Mouse (Mus musculus): Measurements from ENCODE around the gene Kif1b.
"Not testable (repeated sequence)": the region's sequence is repeated elsewhere in the genome, so short reads cannot be mapped to it uniquely, and the experiment has no call there.

Gene Kif1b

DNA sequence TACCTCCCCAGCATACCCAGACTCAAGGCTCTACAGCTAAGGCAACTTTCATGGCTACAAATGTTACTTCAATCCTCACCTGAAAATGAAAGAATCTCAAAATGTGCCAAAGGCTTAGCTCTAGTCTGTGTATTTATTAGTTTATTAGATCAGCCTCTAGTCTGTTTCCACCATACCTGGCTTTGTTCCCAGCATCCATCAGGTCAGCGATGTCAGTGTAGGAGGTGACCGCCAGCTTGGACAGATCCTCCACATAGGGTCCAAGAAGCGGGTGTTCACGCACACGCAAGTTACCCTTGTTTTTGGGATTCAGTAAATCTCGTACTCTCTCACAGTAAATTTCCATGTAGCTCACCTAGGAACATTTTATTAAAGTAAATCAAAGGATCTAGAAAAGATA is 37.0 kb downstream of the Kif1b start:
- no peak for DNase-seq (ENCODE audit: low read depth)

DNA sequence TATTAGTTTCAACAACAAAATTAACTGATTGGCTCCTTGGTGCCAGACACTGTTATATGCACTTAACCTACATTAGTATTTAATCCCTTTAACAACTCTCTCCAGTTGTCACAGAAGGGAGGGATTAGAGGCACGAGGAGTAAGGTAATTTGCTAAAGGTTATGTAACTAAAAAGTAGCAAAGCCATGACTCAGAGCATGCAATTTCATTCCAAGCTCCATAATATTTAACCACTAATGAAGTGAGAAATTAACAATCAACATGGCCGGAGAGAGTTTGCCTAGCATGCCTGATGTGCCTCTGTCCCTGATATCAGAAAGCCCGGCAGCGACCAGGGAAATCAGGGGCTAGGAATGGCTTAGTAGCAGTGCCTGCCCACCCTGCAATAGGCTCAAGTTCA is 38.5 kb downstream of the Kif1b start:
- no peak for DNase-seq (ENCODE audit: low read depth)

DNA sequence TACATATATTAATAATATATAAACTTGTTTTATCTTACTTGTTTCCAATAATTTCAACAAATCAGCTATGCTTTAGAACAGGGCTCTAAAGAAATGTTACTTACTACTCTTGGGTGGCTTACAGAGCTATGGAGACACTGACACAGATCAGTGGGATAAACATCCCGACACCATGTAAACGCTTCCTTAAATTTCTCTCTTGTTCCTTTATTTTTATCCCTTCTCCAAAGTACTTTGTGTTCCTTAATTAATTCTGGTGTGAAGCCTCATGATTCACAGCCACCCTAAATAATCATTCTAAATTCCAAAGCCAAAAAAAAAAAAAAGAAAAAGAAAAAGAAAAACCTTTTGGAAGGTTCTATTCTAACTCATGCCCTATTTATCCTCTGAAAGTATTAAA is 42.6 kb downstream of the Kif1b start:
- DNase-seq (ENCODE audit: low read depth): no peak

DNA sequence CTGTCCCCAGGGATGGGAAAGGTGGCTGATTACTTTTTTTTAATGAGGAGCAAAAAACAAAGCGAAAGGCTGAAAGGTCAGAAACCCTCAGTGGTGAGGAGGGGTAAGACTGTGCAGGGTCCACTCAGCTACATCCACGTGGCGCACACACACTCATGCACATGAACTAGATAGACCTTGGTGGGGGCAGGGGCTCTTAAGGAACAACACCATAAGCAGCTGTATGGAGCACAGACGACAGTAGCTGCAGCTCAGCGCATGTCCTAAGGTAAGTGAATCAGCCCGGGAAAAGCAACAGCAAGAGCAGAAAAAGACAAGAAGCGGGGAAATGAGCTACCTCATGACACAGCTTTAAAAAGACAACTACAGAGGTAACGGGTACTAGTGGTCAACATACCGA is 44.3 kb downstream of the Kif1b start:
- no peak for DNase-seq (ENCODE audit: low read depth)

DNA sequence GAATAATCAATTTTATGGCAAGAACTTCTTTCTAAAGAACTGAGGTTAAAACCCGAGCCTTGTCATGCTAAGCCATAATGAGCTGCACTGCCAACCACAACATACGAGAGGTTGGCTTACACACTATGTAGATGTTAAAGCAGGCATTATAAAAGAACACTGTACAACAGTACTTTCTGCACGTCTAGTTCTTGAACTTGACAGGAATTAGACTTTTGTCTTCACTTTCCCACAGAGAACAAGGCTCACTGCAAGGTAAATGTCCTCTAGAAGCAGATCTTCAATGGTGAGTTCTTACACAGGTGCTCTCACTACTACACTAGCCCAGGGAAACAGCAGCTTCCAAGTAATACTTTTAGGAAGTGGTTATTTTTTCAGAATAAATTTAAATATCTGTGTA is 46.0 kb downstream of the Kif1b start:
- DNase-seq (ENCODE audit: low read depth): no peak

DNA sequence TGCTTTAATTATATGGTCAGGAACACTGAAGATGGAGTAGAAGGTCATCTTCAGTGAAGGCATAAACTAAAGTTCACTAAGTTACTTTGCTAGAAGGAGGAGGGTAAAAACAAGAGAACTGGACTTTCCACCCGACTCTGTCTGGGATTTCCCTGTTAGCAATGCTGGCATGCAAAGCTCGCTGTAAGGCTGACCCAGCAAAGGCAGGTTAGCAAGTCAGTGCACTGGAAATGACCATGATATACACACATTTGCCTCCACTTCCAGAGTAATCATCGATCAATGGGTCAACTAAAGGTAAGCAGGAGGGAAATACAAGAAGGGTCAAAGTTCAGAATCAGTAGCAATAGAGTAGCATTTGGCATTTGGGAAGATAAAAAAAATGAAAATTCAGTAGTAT is 46.6 kb downstream of the Kif1b start:
- DNase-seq (ENCODE audit: low read depth): no peak

DNA sequence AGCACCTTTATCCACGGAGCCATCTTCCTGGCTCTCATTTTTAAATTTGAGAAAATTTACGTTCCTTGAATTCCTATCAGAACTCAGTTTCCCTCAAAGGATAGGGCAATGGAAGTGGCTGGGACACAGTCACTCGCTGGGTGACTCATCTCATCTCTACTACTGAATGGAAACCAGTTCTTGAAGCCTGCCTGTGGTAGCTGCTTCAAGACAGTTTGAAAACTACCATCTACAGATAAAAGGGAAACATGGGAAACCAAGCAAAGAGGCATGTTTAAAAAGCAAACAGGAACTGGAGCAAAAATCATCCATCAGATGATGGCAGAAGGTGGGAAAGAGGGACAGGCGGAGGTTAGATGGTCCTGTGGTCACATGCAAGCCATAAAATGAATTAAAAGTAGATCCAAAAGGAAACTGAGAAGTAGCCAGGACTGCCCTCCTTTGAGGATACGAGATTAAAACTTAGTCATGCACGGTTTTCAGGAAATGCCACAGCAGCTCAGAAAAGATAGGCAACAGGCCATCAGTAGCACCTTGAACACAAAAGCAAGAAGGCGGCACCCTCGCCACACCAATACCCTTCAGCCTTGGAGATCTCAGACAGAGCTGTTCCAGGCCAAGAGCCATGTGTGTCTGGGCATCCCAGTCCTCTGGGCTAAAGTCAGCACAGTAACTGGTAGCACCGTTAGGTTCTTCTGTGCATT is 48.0 kb downstream of the Kif1b start:
- DNase-seq (ENCODE audit: low read depth): no peak

DNA sequence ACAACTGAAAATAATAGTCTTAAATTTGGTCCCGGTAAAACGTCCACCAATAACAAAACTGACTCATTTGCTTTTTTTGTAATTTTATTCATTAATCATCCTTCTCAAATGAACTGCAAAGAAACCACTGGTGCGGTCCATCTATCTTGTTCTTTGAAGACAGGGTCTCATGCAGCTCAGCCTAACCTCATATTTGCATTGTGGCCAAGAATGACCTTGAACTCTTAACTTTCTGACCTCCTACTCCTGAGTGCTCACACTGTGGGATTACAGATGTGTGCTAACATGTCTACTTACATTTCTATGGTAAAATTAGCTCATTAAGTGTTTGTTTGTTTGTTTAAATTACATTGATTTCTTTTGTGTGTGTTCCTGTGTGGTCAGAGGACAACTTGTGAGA is 48.6 kb downstream of the Kif1b start:
- no peak for DNase-seq (ENCODE audit: low read depth)

DNA sequence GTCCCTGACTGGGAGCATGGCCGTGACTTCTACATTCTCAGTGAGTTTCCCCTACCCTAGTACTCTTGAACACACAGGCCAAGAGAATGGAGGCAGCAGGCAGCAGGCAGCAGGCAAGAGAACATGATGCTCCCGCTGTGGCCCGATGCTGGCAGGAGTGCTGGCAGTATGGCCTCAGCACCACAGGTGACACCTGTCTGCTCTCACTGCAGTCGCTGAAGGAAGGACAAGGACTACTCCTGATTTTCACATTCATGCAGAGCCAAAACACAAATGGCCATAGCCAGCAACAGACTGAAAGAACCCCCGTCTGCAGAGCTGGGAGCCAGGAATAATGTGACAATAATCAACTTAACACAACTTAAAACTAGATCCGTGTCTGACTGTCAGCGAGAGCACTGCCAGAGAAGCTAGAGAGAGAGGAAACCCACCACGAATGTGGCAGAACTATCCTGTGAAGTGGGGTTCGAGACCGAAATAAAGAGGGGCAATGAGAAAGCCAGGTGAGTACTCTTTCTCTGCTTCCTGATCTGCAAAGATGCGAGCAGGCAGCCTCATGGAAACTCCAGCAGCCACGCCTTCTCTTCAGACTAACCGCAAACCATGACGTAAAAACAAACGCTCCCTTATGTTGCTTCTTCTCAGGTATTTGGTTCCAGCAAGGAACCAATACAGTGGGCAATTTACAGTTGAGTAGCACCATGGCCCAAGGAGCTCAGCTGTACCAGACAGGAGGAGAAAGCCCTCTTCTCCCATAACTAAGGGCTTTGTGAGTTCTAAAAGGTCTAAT is 50.8 kb downstream of the Kif1b start:
- DNase-seq (ENCODE audit: low read depth): no peak

DNA sequence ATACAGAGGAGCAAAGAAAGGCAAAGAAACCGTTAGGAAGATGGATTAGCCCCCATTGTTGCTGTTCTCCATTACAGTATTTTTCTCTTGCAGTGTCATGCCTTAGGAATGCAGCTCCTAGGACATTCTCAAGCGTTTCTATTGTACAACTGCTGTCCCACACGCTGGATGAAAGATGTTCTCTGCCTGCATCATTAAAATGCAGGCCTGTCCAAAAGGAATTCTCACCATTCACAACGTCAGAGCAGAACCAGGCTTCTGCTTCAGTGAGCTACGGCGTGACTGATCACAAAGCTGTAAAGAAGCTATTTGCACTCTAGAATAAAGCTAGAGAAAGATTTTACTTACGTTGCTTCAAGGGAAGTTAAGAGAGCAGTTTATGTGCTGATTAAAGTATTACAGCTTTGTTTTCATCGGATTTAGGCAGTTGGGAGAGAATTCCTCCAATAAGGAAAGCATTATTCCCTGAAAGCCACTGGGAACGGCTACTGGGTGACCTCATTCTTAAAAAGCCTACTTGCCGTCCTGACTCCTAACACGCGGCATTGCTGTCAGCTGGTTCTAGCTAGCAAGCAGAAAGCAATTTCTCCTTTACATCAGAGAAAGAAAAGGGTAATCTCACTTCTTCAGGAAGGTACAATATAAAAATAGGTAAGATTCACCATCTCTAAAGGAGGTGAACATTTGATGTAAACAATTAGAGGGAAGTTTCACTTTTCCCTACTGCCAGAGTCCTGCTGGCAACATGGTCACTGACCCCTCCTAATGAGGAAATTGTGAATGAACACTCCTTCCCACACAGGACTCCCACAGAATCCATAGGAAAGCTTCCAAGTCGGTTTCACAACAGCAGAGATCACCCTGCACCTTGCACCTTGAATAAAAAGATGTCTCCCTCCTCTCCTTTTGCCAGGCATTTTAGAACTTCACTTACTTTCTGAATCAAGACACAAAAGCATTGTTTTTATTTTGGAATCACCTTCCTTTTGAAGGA is 51.9 kb downstream of the Kif1b start:
- DNase-seq (ENCODE audit: low read depth): no peak

DNA sequence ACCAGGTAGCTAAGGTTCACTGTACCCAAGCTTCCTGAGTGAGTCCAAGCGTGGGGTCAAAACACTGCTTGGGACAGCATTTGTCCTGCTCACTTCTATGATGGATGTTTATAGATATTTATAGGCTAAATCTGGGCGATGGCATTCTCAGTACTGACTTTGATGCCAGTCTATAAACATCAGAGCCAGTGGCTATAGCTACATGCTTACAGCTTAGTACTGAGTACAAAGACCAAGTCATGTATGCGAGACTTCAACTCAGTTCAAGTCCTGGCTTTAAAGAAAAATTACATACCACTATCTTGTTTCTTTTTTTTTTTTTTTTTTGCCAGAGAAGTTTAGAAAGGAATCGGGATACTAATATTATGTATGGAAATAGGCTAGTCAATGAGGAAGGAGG is 52.7 kb downstream of the Kif1b start:
- no peak for DNase-seq (ENCODE audit: low read depth)

DNA sequence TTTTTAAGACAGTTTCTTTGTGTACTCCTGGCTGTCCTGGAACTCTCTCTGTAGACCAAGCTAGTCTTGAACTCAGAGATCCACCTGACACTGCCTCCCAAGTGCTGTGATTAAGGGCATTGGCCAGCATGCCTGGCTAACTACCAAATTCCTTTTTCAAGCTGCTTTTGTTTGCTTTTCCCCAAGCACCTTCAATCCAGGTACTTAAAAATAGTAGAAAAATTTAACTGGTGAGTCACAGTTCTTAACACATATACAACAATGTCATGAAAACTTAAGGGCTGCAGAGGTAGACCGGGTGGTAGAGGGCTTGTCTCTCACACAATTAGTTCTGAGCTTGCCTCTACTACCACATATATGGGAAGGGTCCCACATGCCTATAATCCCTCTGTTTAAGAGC is 58.2 kb downstream of the Kif1b start:
- DNase-seq (ENCODE audit: low read depth): no peak

DNA sequence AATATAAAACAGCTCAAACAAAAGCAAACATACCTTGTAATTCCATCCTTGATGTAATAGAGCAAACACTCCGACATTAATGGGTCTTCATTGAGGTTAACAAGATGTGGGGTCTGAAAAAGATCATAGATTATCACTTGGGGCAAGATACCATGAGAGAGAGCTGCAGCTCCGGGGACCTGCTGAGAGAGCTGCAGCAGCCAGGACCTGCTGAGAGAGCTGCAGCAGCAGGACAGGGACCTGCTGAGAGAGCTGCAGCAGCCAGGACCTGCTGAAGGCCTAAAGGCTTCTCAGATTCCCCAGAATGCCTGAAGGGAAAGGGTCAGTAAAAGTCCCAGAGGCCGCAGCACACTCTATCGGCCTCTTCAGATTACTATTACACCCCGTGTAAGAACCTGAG is 59.7 kb downstream of the Kif1b start:
- no peak for DNase-seq (ENCODE audit: low read depth)

DNA sequence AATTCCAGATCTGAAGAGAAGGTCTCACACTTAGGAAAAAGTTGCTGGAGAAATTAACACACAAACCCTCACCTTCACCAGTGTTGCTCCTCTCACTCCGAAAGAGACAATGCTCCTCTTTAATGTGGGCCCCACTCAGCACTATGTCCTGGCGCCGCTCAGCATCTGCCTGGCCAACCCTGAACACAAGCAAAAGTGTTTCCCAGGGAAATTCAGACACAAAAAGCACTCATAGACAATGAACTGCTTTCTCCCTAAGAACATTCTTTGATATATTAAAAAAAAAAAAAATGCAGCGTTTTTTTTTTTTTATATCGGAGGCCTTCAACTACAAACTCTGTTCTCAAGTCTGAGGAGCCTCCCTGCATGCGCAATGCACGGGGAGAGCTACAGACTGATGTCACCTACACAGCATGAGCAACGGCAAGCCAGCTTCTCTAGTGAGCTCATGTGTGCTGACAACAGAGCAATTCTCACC is 60.3 kb downstream of the Kif1b start:
- DNase-seq (ENCODE audit: low read depth): no peak

DNA sequence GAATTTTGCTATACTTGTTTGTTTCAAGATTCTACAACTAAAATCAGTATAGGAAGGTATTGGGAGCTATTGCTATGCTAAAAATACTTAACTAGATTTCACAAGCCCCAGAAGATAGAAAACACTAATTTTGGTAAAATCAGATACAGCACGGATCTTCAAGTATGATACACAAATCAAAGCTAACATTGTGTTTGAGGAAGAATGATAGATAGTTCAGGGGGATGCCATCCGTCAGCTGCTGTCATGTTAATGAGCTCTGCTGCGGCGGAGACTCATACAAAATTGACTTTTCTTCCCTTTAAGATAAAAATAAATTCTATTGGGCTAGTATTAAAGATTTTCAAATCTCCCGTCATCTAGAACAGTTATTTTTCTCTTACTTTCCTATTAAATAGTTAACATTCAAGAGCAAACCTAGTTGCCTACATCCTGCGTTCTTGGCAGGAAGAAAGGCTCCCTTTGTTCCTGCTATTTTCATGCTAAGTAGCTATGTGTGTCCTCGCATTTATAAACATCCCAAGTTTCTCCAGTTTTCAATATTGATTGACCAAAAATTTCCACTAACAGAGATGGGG is 60.8 kb downstream of the Kif1b start:
- DNase-seq (ENCODE audit: low read depth): no peak

DNA sequence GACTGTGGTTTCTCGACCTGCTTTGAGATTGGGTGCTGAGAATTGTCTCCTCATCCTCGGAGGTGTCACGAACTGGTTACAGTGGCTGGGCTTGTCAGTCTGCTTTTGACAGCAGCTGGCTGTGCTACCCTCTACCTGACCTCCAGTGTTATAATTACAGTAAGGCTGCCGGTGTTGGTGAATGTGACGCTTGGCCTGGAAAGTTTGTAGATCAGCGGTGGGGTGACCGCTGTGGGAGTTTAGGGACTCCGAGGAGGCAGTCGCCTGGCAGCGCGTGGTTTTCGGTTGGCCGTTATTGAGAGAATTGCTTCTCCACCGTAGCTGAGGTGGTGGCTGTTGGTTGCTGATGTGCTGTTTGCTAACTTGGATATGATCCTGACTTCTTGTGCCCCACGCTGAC is 70.5 kb downstream of the Kif1b start:
- no peak for DNase-seq (ENCODE audit: low read depth)

DNA sequence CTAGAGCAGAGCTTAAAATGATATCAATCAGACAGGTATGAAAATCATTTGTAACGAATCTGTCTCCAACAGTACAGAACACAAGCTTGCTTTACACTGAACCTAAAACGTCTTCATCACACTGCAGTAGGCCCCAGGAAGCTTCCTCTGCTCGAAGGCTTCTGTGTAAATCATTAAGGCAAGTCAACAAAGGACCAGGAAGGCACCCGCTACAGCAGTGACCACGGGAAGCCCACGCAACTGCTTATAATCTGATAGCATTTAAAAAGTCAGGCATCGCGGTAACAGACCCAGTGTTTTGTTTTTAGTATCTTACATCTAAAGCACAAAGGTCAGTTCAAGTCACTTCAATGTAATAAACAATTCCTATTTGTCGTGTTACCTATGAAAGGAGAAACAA is 73.6 kb downstream of the Kif1b start:
- no peak for DNase-seq (ENCODE audit: low read depth)

DNA sequence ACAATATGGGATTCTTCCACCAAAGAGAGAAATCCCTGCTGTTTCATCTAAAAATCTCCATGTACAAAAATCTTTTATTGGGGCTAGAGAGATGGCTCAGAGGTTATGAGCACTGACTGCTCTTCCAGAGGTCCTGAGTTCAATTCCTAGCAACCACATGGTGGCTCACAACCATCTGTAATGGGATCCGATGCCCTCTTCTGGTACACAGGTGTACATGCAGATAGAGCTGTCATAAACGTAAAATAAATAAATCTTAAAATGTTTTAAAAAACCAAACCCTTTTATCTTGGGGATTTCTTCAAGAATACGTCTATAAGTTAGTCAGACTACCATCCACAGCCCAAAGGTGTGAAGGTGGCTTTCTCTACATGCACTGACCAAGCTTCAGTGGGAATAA is 78.8 kb downstream of the Kif1b start:
- DNase-seq (ENCODE audit: low read depth): not testable (repeated sequence)

DNA sequence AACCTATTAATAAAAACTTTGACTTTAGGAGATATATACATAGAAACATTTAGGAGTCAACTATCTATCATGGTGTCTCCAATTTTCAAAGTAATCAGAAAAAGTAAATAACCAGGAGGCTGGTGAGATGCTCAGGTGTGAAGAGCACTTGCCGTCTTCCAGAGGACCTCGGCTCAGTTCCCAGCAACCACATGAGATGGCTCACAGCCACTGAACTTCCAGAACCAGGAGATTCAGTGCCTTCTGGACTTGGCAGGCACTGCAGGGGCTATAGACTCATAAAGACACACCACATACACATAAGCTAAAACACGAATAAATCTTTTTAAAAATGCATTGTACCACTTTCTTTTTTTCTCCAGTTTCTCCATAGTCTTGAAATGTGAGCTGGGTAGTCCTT is 79.2 kb downstream of the Kif1b start:
- no peak for DNase-seq (ENCODE audit: low read depth)

DNA sequence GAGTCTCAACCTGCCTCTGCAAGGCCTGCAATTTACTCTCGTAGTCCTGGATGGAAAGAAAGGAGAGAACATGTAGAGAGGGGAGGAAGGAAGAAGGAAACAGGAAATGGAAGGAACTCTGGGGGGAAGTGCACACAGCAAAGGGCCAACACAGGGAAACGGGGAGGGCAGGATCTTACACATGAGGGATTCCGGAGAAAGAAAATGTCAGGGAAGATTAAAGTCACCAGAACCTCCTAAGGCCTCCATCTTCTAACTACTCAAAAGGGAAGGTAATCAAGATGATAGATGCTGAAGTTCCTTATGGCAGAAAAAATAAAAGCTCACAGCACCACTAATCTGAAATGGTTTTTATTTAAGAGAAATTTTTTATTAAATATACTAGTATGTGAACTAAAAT is 81.2 kb downstream of the Kif1b start:
- no peak for DNase-seq (ENCODE audit: low read depth)

DNA sequence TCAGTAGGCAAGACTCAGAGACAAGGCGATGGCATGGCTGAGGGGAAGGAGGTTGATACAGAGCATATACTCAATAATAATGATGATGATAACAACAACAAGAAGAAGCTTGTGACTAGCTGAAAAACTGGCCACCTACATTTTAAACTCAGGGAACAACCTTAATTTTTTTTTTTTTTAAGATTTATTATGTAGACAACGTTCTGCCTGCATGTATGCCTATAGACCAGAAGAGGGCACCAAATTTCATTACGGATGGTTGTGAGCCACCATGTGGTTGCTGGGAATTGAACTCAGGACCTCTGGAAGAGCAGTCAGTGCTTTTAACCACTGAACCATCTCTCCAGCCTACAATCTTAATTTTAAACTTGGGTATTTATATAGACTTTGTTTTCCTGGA is 84.0 kb downstream of the Kif1b start:
- DNase-seq (ENCODE audit: low read depth): no peak

DNA sequence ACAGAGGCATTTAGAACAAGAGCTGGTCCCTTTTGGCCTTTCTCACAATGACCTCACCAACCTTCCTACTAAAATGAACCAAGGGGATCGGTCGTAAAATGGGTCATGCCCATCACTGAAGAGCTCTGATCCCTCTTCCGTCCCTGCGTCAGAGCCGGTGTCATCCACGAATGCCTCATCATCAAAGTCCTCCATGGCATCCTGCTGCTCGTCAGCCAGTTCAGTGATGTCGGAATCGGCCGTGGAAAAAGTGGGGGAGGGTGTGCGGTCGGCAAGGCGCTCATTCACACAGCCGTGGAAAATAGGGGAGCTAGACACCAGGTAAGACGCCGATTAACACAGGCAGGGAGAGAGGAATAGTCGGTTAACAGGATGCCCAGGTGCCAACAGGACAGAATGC is 87.0 kb downstream of the Kif1b start:
- no peak for DNase-seq (ENCODE audit: low read depth)
